In genomic region chr14:23854946-23855345, GRCm38 (mm10) we compare ENCODE assay signal across 15 mouse cellular contexts.
DNase-seq lines count a peak whose midpoint lies in the region; ATAC-seq and TF ChIP-seq lines count a peak whose summit lies in the region.
"Had no signal": no experiment of that assay in that cellular context is flagged by ENCODE, and none has a peak within 500 bp of the region (broad histone marks: within the 10 kb centered on the region; RNA-seq: fewer than 3 reads in every experiment).

No protein-coding gene starts in this region.

- no peak overlapping the region for H3K4me2 ChIP-seq in forebrain, embryonic 11.5 days (ENCODE audit: low read depth, low read length, severe bottlenecking)
- H3K4me2 ChIP-seq in forebrain, embryonic 16.5 days (ENCODE audit: low read length), result no peak overlapping the region
- H3K4me2 ChIP-seq: embryonic facial prominence, embryonic 12.5 days; forebrain, embryonic 15.5 days; liver, embryonic 13.5 days; midbrain, embryonic 12.5 days; neural tube, embryonic 13.5 days had no signal

- no peaks in the 10 kb centered on the region for H3K4me1 ChIP-seq in lung, adult 2 months (ENCODE audit: control insufficient read depth, insufficient read depth, low read length)
- no peaks in the 10 kb centered on the region for H3K4me1 ChIP-seq in forebrain, embryonic 11.5 days (replicated peaks; ENCODE audit: control insufficient read depth, insufficient read depth, low read length)
- H3K4me1 ChIP-seq in forebrain, embryonic 16.5 days (replicated peaks; ENCODE audit: control insufficient read depth, insufficient read depth, low read length), result no peaks in the 10 kb centered on the region
- H3K4me1 ChIP-seq: embryonic facial prominence, embryonic 12.5 days; forebrain, embryonic 15.5 days; liver, embryonic 13.5 days; midbrain, embryonic 12.5 days; neural tube, embryonic 13.5 days had no signal

- peak; percentile 68 for DNase-seq in adrenal gland, adult 2 months
- no peak for DNase-seq in adrenal gland, postnatal 4 days (ENCODE audit: low spot score in 2 of 2)
- DNase-seq in lung, adult 18-20 months, result peak; percentile 8 to 17
- DNase-seq in lung, adult 2 months, result no peak
- DNase-seq in kidney, postnatal 14 days, result peak; percentile 32
- no peak for DNase-seq in forebrain, embryonic 11.5 days (ENCODE audit: low spot score)
- DNase-seq in layer of hippocampus, adult 18-20 months (ENCODE audit: low spot score in 2 of 2), result no peak
- DNase-seq: cerebellum, adult 9-10 months; liver, embryonic 13.5 days; right cerebral cortex, postnatal 25 days had no signal

- no peak overlapping the region for H3K4me3 ChIP-seq in lung, adult 2 months (replicated peaks; ENCODE audit: extremely low read depth, low read depth, low read length)
- no peak overlapping the region for H3K4me3 ChIP-seq in forebrain, embryonic 11.5 days (ENCODE audit: low read depth, low read length)
- no peak overlapping the region for H3K4me3 ChIP-seq in forebrain, embryonic 16.5 days (replicated peaks; ENCODE audit: low read length)
- H3K4me3 ChIP-seq: embryonic facial prominence, embryonic 12.5 days; forebrain, embryonic 15.5 days; liver, embryonic 13.5 days; midbrain, embryonic 12.5 days; neural tube, embryonic 13.5 days had no signal

- H3K27ac ChIP-seq in forebrain, embryonic 11.5 days (ENCODE audit: low read depth, low read length), result no peak overlapping the region
- H3K27ac ChIP-seq in forebrain, embryonic 16.5 days (ENCODE audit: low read length), result no peak overlapping the region
- H3K27ac ChIP-seq: embryonic facial prominence, embryonic 12.5 days; forebrain, embryonic 15.5 days; liver, embryonic 13.5 days; midbrain, embryonic 12.5 days; neural tube, embryonic 13.5 days had no signal

- no peak for ATAC-seq in forebrain, embryonic 11.5 days (replicated peaks; ENCODE audit: low FRiP score)
- ATAC-seq in forebrain, embryonic 16.5 days, result no peak
- ATAC-seq: forebrain, embryonic 15.5 days had no signal

- 40% methylated on average over 2 of the region's 2 CpGs for WGBS in lung, adult 2 months
- WGBS in forebrain, embryonic 11.5 days, result 92% methylated on average over 2 of the region's 2 CpGs
- WGBS in forebrain, embryonic 16.5 days, result 70% methylated on average over 2 of the region's 2 CpGs

- H3K9me3 ChIP-seq in forebrain, embryonic 11.5 days (ENCODE audit: control insufficient read depth, low read length), result no peaks in the 10 kb centered on the region
- H3K9me3 ChIP-seq in forebrain, embryonic 16.5 days (ENCODE audit: control insufficient read depth, low read length), result no peaks in the 10 kb centered on the region
- H3K9me3 ChIP-seq: embryonic facial prominence, embryonic 12.5 days; forebrain, embryonic 15.5 days; liver, embryonic 13.5 days; midbrain, embryonic 12.5 days; neural tube, embryonic 13.5 days had no signal

- H3K9ac ChIP-seq in forebrain, embryonic 11.5 days (ENCODE audit: low read length), result no peak overlapping the region
- no peak overlapping the region for H3K9ac ChIP-seq in forebrain, embryonic 16.5 days (replicated peaks; ENCODE audit: low read depth, low read length)
- H3K9ac ChIP-seq: embryonic facial prominence, embryonic 12.5 days; forebrain, embryonic 15.5 days; liver, embryonic 13.5 days; midbrain, embryonic 12.5 days; neural tube, embryonic 13.5 days had no signal

- H3K36me3 ChIP-seq in forebrain, embryonic 11.5 days (ENCODE audit: control insufficient read depth, insufficient read depth, low read length), result no peaks in the 10 kb centered on the region
- no peaks in the 10 kb centered on the region for H3K36me3 ChIP-seq in forebrain, embryonic 16.5 days (ENCODE audit: control insufficient read depth, insufficient read depth)
- H3K36me3 ChIP-seq: embryonic facial prominence, embryonic 12.5 days; forebrain, embryonic 15.5 days; liver, embryonic 13.5 days; midbrain, embryonic 12.5 days; neural tube, embryonic 13.5 days had no signal

- no peak for TF ChIP-seq POLR2A in lung, adult 2 months (IDR thresholded peaks at IDR 0.05; ENCODE audit: borderline replicate concordance, extremely low read depth, low read depth, low read length)

- no peaks in the 10 kb centered on the region for H3K27me3 ChIP-seq in forebrain, embryonic 11.5 days (ENCODE audit: control insufficient read depth, insufficient read depth, low read length)
- no peaks in the 10 kb centered on the region for H3K27me3 ChIP-seq in forebrain, embryonic 16.5 days (replicated peaks; ENCODE audit: control insufficient read depth, insufficient read depth, low read length)
- H3K27me3 ChIP-seq: embryonic facial prominence, embryonic 12.5 days; forebrain, embryonic 15.5 days; liver, embryonic 13.5 days; midbrain, embryonic 12.5 days; neural tube, embryonic 13.5 days had no signal

- no peak for TF ChIP-seq CTCF in lung, adult 2 months (IDR thresholded peaks at IDR 0.05; ENCODE audit: insufficient read depth, low read length)

Comparison
In these comparisons a context has a peak if more than half of its experiments do, and no peak if none do; other contexts are left out.
1. DNase-seq: peak in adrenal gland, adult 2 months (single experiment), lung, adult 18-20 months (2 of 2) and kidney, postnatal 14 days (single experiment); none in adrenal gland, postnatal 4 days (0 of 2), lung, adult 2 months (single experiment), forebrain, embryonic 11.5 days (single experiment) and layer of hippocampus, adult 18-20 months (0 of 2).